Mouse (Mus musculus): ENCODE measurements around the gene Gli2. TPM values are rescaled to one million over a fixed set of nuclear protein-coding genes. Genes with fewer than 3 reads are reported as not detected.

Gli2 gene
- polyA plus RNA-seq, 1 experiment from 2014 or later, result 12.2 TPM

- Histone ChIP-seq H3K4me3 (ENCODE audit: low read depth, low read length) (no peak overlapping the region), H3K4me1 (ENCODE audit: control insufficient read depth, insufficient read depth, low read length) (no peaks in the 10 kb centered on the region), H3K9ac (ENCODE audit: low read length) (no peak overlapping the region), H3K27me3 (ENCODE audit: control insufficient read depth, insufficient read depth, low read length) (no peaks in the 10 kb centered on the region), H3K36me3 (ENCODE audit: control insufficient read depth, insufficient read depth, low read length) (no peaks in the 10 kb centered on the region), H3K4me2 (ENCODE audit: low read depth) (no peak overlapping the region), H3K9me3 (ENCODE audit: control insufficient read depth, low read length) (no peaks in the 10 kb centered on the region), H3K27ac (ENCODE audit: low read depth, low read length) (no peak overlapping the region)
- ATAC-seq (ENCODE audit: insufficient read depth, low FRiP score, low TSS enrichment) (no peak), DNase-seq (ENCODE audit: low spot score) (no peak)
- 85% methylated on average over 3 of the region's 3 CpGs for WGBS
Measured at GRCm38 (mm10) chr1:118898351-118898750, 155.1 kb downstream of the Gli2 start.

GRCm38 (mm10) chr1:118895026-118895762 is 158.2 kb downstream of the Gli2 start:
- Histone ChIP-seq H3K9ac (ENCODE audit: low read length) (no peak overlapping the region), H3K36me3 (ENCODE audit: control insufficient read depth, insufficient read depth, low read length) (no peaks in the 10 kb centered on the region), H3K4me3 (ENCODE audit: low read depth, low read length) (no peak overlapping the region), H3K4me2 (ENCODE audit: low read depth) (no peak overlapping the region), H3K27me3 (ENCODE audit: control insufficient read depth, insufficient read depth, low read length) (no peaks in the 10 kb centered on the region), H3K4me1 (ENCODE audit: control insufficient read depth, insufficient read depth, low read length) (peaks cover 8% of the 10 kb centered on the region; the same call in 1 of the 2 replicates), H3K27ac (ENCODE audit: low read depth, low read length) (no peak overlapping the region), H3K9me3 (ENCODE audit: control insufficient read depth, low read length) (no peaks in the 10 kb centered on the region)
- DNase-seq (ENCODE audit: low spot score), result no peak
- WGBS, result 85% methylated on average over 9 of the region's 9 CpGs
- no peak for ATAC-seq (ENCODE audit: insufficient read depth, low FRiP score, low TSS enrichment)

- Histone ChIP-seq H3K27me3 (ENCODE audit: control insufficient read depth, insufficient read depth, low read length) (no peaks in the 10 kb centered on the region), H3K9ac (ENCODE audit: low read length) (no peak overlapping the region), H3K4me1 (ENCODE audit: control insufficient read depth, insufficient read depth, low read length) (peaks cover 14% of the 10 kb centered on the region; the same call in 1 of the 2 replicates), H3K36me3 (ENCODE audit: control insufficient read depth, insufficient read depth, low read length) (no peaks in the 10 kb centered on the region; the same call in 1 of the 2 replicates), H3K27ac (ENCODE audit: low read depth, low read length) (no peak overlapping the region), H3K4me2 (ENCODE audit: low read depth) (no peak overlapping the region), H3K4me3 (ENCODE audit: low read depth, low read length) (no peak overlapping the region), H3K9me3 (ENCODE audit: control insufficient read depth, low read length) (no peaks in the 10 kb centered on the region)
- WGBS, result 62% methylated on average over 5 of the region's 5 CpGs
- DNase-seq (ENCODE audit: low spot score) (no peak), ATAC-seq (ENCODE audit: insufficient read depth, low FRiP score, low TSS enrichment) (no peak)
Measured at GRCm38 (mm10) chr1:118891395-118891794, 162.0 kb downstream of the Gli2 start.

GRCm38 (mm10) chr1:118890125-118890875 is 163.1 kb downstream of the Gli2 start:
- ATAC-seq (ENCODE audit: insufficient read depth, low FRiP score, low TSS enrichment), result peak; percentile 46; the same call in 1 of the 2 replicates
- H3K9ac ChIP-seq (ENCODE audit: low read length), result no peak overlapping the region; the same call in 1 of the 2 replicates

GRCm38 (mm10) chr1:118880781-118881247 is 172.6 kb downstream of the Gli2 start:
- Histone ChIP-seq H3K27me3 (ENCODE audit: control insufficient read depth, insufficient read depth, low read length) (no peaks in the 10 kb centered on the region), H3K36me3 (ENCODE audit: control insufficient read depth, insufficient read depth, low read length) (peaks cover 2% of the 10 kb centered on the region; the same call in 1 of the 2 replicates), H3K9ac (ENCODE audit: low read length) (no peak overlapping the region), H3K4me2 (ENCODE audit: low read depth) (no peak overlapping the region), H3K4me1 (ENCODE audit: control insufficient read depth, insufficient read depth, low read length) (no peaks in the 10 kb centered on the region), H3K27ac (ENCODE audit: low read depth, low read length) (no peak overlapping the region), H3K9me3 (ENCODE audit: control insufficient read depth, low read length) (no peaks in the 10 kb centered on the region), H3K4me3 (ENCODE audit: low read depth, low read length) (no peak overlapping the region)
- ATAC-seq (ENCODE audit: insufficient read depth, low FRiP score, low TSS enrichment) (peak; percentile 53; the same call in 1 of the 2 replicates), DNase-seq (ENCODE audit: low spot score) (peak; percentile 49)
- WGBS, result 47% methylated on average over 7 of the region's 7 CpGs

More at GRCm38 (mm10) chr1:118890125-118890875, 163.1 kb downstream of the Gli2 start:
- Histone ChIP-seq H3K9me3 (ENCODE audit: control insufficient read depth, low read length) (no peaks in the 10 kb centered on the region), H3K27ac (ENCODE audit: low read depth, low read length) (no peak overlapping the region), H3K4me3 (ENCODE audit: low read depth, low read length) (no peak overlapping the region), H3K4me1 (ENCODE audit: control insufficient read depth, insufficient read depth, low read length) (peaks cover 14% of the 10 kb centered on the region; the same call in 1 of the 2 replicates), H3K4me2 (ENCODE audit: low read depth) (no peak overlapping the region), H3K27me3 (ENCODE audit: control insufficient read depth, insufficient read depth, low read length) (no peaks in the 10 kb centered on the region), H3K36me3 (ENCODE audit: control insufficient read depth, insufficient read depth, low read length) (no peaks in the 10 kb centered on the region; the same call in 1 of the 2 replicates)
- 37% methylated on average over 14 of the region's 14 CpGs for WGBS
- no peak for DNase-seq (ENCODE audit: low spot score)

DNA sequence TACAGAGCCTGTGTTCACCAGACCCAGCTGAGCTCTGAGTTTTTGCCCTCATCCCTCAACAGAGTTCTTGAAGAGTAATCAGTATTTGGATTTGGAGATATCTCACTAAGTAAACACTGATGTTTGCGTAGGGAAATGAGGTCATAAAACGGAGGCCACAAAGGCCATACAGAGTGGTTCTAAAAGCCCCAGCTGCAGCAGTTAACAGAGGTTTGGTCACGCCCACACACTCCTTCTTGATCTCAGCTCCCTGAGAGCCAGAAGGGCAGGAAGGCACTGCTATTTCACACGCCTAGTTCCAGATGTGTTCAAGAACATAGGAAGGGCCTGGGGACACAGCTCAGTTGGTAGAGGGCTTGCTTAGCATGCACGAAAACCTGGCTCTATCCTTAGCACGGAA is 175.1 kb downstream of the Gli2 start:
- H3K4me3 ChIP-seq (ENCODE audit: low read depth, low read length), result no peak overlapping the region
- H3K9ac ChIP-seq (ENCODE audit: low read length), result no peak overlapping the region
- DNase-seq (ENCODE audit: low spot score) (no peak), ATAC-seq (ENCODE audit: insufficient read depth, low FRiP score, low TSS enrichment) (no peak)
- H3K9me3 ChIP-seq (ENCODE audit: control insufficient read depth, low read length), result no peaks in the 10 kb centered on the region
- no peak overlapping the region for H3K27ac ChIP-seq (ENCODE audit: low read depth, low read length)
- 47% methylated on average over 6 of the region's 6 CpGs for WGBS
- H3K36me3 ChIP-seq (ENCODE audit: control insufficient read depth, insufficient read depth, low read length), result no peaks in the 10 kb centered on the region
- H3K4me1 ChIP-seq (ENCODE audit: control insufficient read depth, insufficient read depth, low read length), result no peaks in the 10 kb centered on the region
- no peak overlapping the region for H3K4me2 ChIP-seq (ENCODE audit: low read depth)
- H3K27me3 ChIP-seq (ENCODE audit: control insufficient read depth, insufficient read depth, low read length), result no peaks in the 10 kb centered on the region

DNA sequence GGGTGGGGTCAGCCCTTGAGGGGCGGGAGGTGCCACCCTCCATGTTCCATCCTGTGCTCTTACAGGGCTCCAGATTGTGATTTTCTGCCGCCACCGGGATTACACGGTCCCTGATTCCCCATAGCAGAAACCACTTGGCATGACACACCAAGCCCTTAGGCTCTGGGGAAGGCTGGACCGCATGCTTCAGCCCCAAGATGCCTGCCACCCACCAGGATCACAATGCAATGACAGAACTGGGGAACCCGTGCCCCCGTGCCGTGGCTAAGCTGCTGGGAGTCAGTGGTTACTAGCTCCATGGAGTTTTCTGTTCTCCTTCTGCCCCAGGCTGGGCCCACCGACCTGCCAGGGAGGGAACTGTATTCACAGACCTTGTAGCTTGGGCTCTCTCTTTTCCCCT is 178.2 kb downstream of the Gli2 start:
- no peak overlapping the region for H3K4me2 ChIP-seq (ENCODE audit: low read depth)
- no peaks in the 10 kb centered on the region for H3K27me3 ChIP-seq (ENCODE audit: control insufficient read depth, insufficient read depth, low read length)
- 93% methylated on average over 9 of the region's 9 CpGs for WGBS
- ATAC-seq (ENCODE audit: insufficient read depth, low FRiP score, low TSS enrichment) (no peak), DNase-seq (ENCODE audit: low spot score) (no peak)
- no peaks in the 10 kb centered on the region for H3K36me3 ChIP-seq (ENCODE audit: control insufficient read depth, insufficient read depth, low read length)
- no peak overlapping the region for H3K27ac ChIP-seq (ENCODE audit: low read depth, low read length)
- no peaks in the 10 kb centered on the region for H3K9me3 ChIP-seq (ENCODE audit: control insufficient read depth, low read length)
- no peaks in the 10 kb centered on the region for H3K4me1 ChIP-seq (ENCODE audit: control insufficient read depth, insufficient read depth, low read length)
- H3K4me3 ChIP-seq (ENCODE audit: low read depth, low read length), result no peak overlapping the region
- no peak overlapping the region for H3K9ac ChIP-seq (ENCODE audit: low read length)

DNA sequence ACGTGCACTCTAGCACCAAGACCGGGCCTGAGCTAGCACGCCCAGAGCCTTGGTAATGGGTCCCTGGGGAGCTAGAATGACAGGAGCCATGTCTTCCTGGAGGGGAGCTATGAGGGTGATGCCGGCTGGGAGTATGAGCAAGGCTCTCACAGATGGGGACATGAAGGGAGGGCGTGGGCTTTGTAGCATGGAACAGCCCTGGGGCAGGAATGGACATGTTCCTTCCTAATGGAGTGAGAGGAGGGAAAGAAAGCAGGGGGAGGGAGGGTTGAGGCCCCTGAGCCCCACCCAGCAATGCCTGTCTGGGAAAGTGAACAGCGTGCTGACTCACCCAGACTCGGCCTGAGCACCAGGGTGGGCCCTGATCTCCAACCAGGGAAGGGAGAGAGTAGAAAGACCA is 179.9 kb downstream of the Gli2 start:
- no peak overlapping the region for H3K27ac ChIP-seq (ENCODE audit: low read depth, low read length)
- H3K27me3 ChIP-seq (ENCODE audit: control insufficient read depth, insufficient read depth, low read length), result no peaks in the 10 kb centered on the region
- WGBS, result 77% methylated on average over 7 of the region's 7 CpGs
- no peak overlapping the region for H3K4me3 ChIP-seq (ENCODE audit: low read depth, low read length)
- ATAC-seq (ENCODE audit: insufficient read depth, low FRiP score, low TSS enrichment), result no peak
- H3K36me3 ChIP-seq (ENCODE audit: control insufficient read depth, insufficient read depth, low read length), result no peaks in the 10 kb centered on the region
- H3K9me3 ChIP-seq (ENCODE audit: control insufficient read depth, low read length), result no peaks in the 10 kb centered on the region
- no peak overlapping the region for H3K9ac ChIP-seq (ENCODE audit: low read length)
- no peak for DNase-seq (ENCODE audit: low spot score)
- no peak overlapping the region for H3K4me2 ChIP-seq (ENCODE audit: low read depth)
- no peaks in the 10 kb centered on the region for H3K4me1 ChIP-seq (ENCODE audit: control insufficient read depth, insufficient read depth, low read length)

All from neural tube, embryonic 11.5 days (tissue).